Mouse (Mus musculus): ENCODE measurements around the gene Slc13a3. TPM values are rescaled to one million over a fixed set of nuclear protein-coding genes. Genes with fewer than 3 reads are reported as not detected.

The Slc13a3 gene
- polyA plus RNA-seq, 1 experiment from 2014 or later: 0.36 TPM

- no peak for ATAC-seq
- Histone ChIP-seq H3K9ac (no peak overlapping the region), H3K4me2 (replicated peaks) (no peak overlapping the region), H3K27me3 (replicated peaks) (no peaks in the 10 kb centered on the region), H3K4me3 (replicated peaks) (no peak overlapping the region), H3K9me3 (no peaks in the 10 kb centered on the region), H3K27ac (no peak overlapping the region), H3K4me1 (replicated peaks) (peaks cover 12% of the 10 kb centered on the region), H3K36me3 (no peaks in the 10 kb centered on the region)
- 70% methylated on average over 23 of the region's 23 CpGs for WGBS
Observed at GRCm38 (mm10) chr2:165397502-165398163, 75.4 kb downstream of the Slc13a3 start.

GRCm38 (mm10) chr2:165396831-165397501, 76.1 kb downstream of the Slc13a3 start:
- Histone ChIP-seq H3K36me3 (no peaks in the 10 kb centered on the region), H3K4me3 (replicated peaks) (no peak overlapping the region), H3K27ac (no peak overlapping the region), H3K9me3 (no peaks in the 10 kb centered on the region), H3K4me1 (replicated peaks) (peaks cover 12% of the 10 kb centered on the region), H3K4me2 (replicated peaks) (no peak overlapping the region), H3K9ac (no peak overlapping the region), H3K27me3 (replicated peaks) (no peaks in the 10 kb centered on the region)
- 44% methylated on average over 20 of the region's 20 CpGs for WGBS
- ATAC-seq: no peak

GRCm38 (mm10) chr2:165392156-165392555, 80.9 kb downstream of the Slc13a3 start:
- Histone ChIP-seq H3K36me3 (no peaks in the 10 kb centered on the region), H3K27ac (no peak overlapping the region), H3K9me3 (no peaks in the 10 kb centered on the region), H3K4me2 (replicated peaks) (no peak overlapping the region), H3K27me3 (replicated peaks) (no peaks in the 10 kb centered on the region), H3K4me1 (replicated peaks) (peaks cover 5% of the 10 kb centered on the region; the same call in 1 of the 2 replicates), H3K4me3 (replicated peaks) (no peak overlapping the region), H3K9ac (no peak overlapping the region)
- WGBS: 80% methylated on average over 4 of the region's 4 CpGs
- no peak for ATAC-seq

GRCm38 (mm10) chr2:165391561-165391960, 81.5 kb downstream of the Slc13a3 start:
- Histone ChIP-seq H3K9me3 (no peaks in the 10 kb centered on the region), H3K4me1 (replicated peaks) (peaks cover 4% of the 10 kb centered on the region; the same call in 1 of the 2 replicates), H3K9ac (no peak overlapping the region), H3K27ac (no peak overlapping the region), H3K4me3 (replicated peaks) (no peak overlapping the region), H3K27me3 (replicated peaks) (no peaks in the 10 kb centered on the region), H3K36me3 (peaks cover 2% of the 10 kb centered on the region; the same call in 1 of the 2 replicates), H3K4me2 (replicated peaks) (no peak overlapping the region)
- WGBS: 19% methylated on average over 8 of the region's 8 CpGs
- ATAC-seq: no peak

GRCm38 (mm10) chr2:165389299-165389952, 83.6 kb downstream of the Slc13a3 start:
- Histone ChIP-seq H3K4me3 (replicated peaks) (no peak overlapping the region), H3K27me3 (replicated peaks) (no peaks in the 10 kb centered on the region), H3K9ac (no peak overlapping the region), H3K27ac (no peak overlapping the region), H3K4me2 (replicated peaks) (no peak overlapping the region), H3K9me3 (no peaks in the 10 kb centered on the region), H3K4me1 (replicated peaks) (peaks cover 5% of the 10 kb centered on the region; the same call in 1 of the 2 replicates), H3K36me3 (peaks cover 18% of the 10 kb centered on the region; the same call in 1 of the 2 replicates)
- 61% methylated on average over 6 of the region's 6 CpGs for WGBS
- ATAC-seq: no peak

- H3K27ac ChIP-seq: peak within 1 kb of the TSS; percentile 67
- H3K4me1 ChIP-seq (replicated peaks): peaks cover 5% of the 10 kb centered on the region; the same call in 1 of the 2 replicates
- no peaks in the 10 kb centered on the region for H3K9me3 ChIP-seq
- H3K27me3 ChIP-seq (replicated peaks): no peaks in the 10 kb centered on the region
- ATAC-seq: peak; percentile 97
- WGBS: under 1% methylated on average over 40 of the region's 40 CpGs
- peak within 1 kb of the TSS; percentile 67 for H3K4me3 ChIP-seq (replicated peaks)
- peak within 1 kb of the TSS; percentile 93 for H3K9ac ChIP-seq
- peak within 1 kb of the TSS; percentile 73 for H3K4me2 ChIP-seq (replicated peaks)
- H3K36me3 ChIP-seq: peaks cover 27% of the 10 kb centered on the region
Observed at GRCm38 (mm10) chr2:165387844-165388495, 85.1 kb downstream of the Slc13a3 start, which contains the start of gene Zfp334. Zfp334 (minus strand) TSS chr2:165388259.

- no peak for ATAC-seq
- Histone ChIP-seq H3K4me2 (replicated peaks) (peak overlapping the region; percentile 73), H3K9me3 (no peaks in the 10 kb centered on the region), H3K36me3 (peaks cover 33% of the 10 kb centered on the region), H3K4me3 (replicated peaks) (peak overlapping the region; percentile 67), H3K4me1 (replicated peaks) (peaks cover 5% of the 10 kb centered on the region; the same call in 1 of the 2 replicates), H3K9ac (peak overlapping the region; percentile 93), H3K27ac (peak overlapping the region; percentile 67; the same call in 1 of the 2 replicates), H3K27me3 (replicated peaks) (no peaks in the 10 kb centered on the region)
- WGBS: 11% methylated on average over 4 of the region's 4 CpGs
Observed at GRCm38 (mm10) chr2:165387370-165387769, 85.7 kb downstream of the Slc13a3 start.

- H3K4me2 ChIP-seq (replicated peaks): no peak overlapping the region
- ATAC-seq: no peak
- peaks cover 3% of the 10 kb centered on the region; the same call in 1 of the 2 replicates for H3K9me3 ChIP-seq
- H3K4me1 ChIP-seq (replicated peaks): no peaks in the 10 kb centered on the region
- peaks cover 55% of the 10 kb centered on the region for H3K36me3 ChIP-seq
- H3K9ac ChIP-seq: no peak overlapping the region
- no peak overlapping the region for H3K27ac ChIP-seq
- H3K27me3 ChIP-seq (replicated peaks): no peaks in the 10 kb centered on the region
- H3K4me3 ChIP-seq (replicated peaks): no peak overlapping the region
- WGBS: 94% methylated on average over 25 of the region's 25 CpGs
Observed at GRCm38 (mm10) chr2:165380050-165380449, 93.0 kb downstream of the Slc13a3 start.

- Histone ChIP-seq H3K9ac (no peak overlapping the region), H3K9me3 (no peaks in the 10 kb centered on the region), H3K4me3 (replicated peaks) (no peak overlapping the region), H3K27me3 (replicated peaks) (no peaks in the 10 kb centered on the region), H3K27ac (no peak overlapping the region), H3K4me1 (replicated peaks) (no peaks in the 10 kb centered on the region), H3K4me2 (replicated peaks) (no peak overlapping the region), H3K36me3 (peaks cover 24% of the 10 kb centered on the region)
- 77% methylated on average over 4 of the region's 4 CpGs for WGBS
- no peak for ATAC-seq
Observed at GRCm38 (mm10) chr2:165376001-165376400, 97.0 kb downstream of the Slc13a3 start.

GRCm38 (mm10) chr2:165375478-165375877, 97.6 kb downstream of the Slc13a3 start:
- H3K9ac ChIP-seq: no peak overlapping the region
- peaks cover 18% of the 10 kb centered on the region for H3K36me3 ChIP-seq
- no peak overlapping the region for H3K4me3 ChIP-seq (replicated peaks)
- no peaks in the 10 kb centered on the region for H3K4me1 ChIP-seq (replicated peaks)
- ATAC-seq: no peak
- H3K9me3 ChIP-seq: no peaks in the 10 kb centered on the region
- WGBS: 90% methylated on average over 5 of the region's 5 CpGs
- H3K4me2 ChIP-seq (replicated peaks): no peak overlapping the region
- H3K27ac ChIP-seq: no peak overlapping the region
- no peaks in the 10 kb centered on the region for H3K27me3 ChIP-seq (replicated peaks)

GRCm38 (mm10) chr2:165371066-165371465, 102.0 kb downstream of the Slc13a3 start:
- ATAC-seq: no peak
- 19% methylated on average over 3 of the region's 3 CpGs for WGBS

GRCm38 (mm10) chr2:165370348-165370747, 102.7 kb downstream of the Slc13a3 start:
- Histone ChIP-seq H3K9me3 (no peaks in the 10 kb centered on the region), H3K27ac (no peak overlapping the region), H3K4me2 (replicated peaks) (no peak overlapping the region), H3K4me3 (replicated peaks) (no peak overlapping the region), H3K36me3 (no peaks in the 10 kb centered on the region), H3K9ac (no peak overlapping the region), H3K4me1 (replicated peaks) (peaks cover 16% of the 10 kb centered on the region), H3K27me3 (replicated peaks) (peaks cover 11% of the 10 kb centered on the region; the same call in 1 of the 2 replicates)
- 76% methylated on average over 3 of the region's 3 CpGs for WGBS
- no peak for ATAC-seq

More at GRCm38 (mm10) chr2:165371066-165371465, 102.0 kb downstream of the Slc13a3 start:
- H3K27me3 ChIP-seq (replicated peaks): peaks cover 11% of the 10 kb centered on the region; the same call in 1 of the 2 replicates
- no peak overlapping the region for H3K4me2 ChIP-seq (replicated peaks)
- H3K4me3 ChIP-seq (replicated peaks): no peak overlapping the region
- H3K36me3 ChIP-seq: no peaks in the 10 kb centered on the region
- no peak overlapping the region for H3K27ac ChIP-seq
- peaks cover 16% of the 10 kb centered on the region for H3K4me1 ChIP-seq (replicated peaks)
- no peaks in the 10 kb centered on the region for H3K9me3 ChIP-seq
- H3K9ac ChIP-seq: no peak overlapping the region
